Mouse (Mus musculus): ENCODE results near the gene Bloc1s5.

- TF ChIP-seq MAX (IDR thresholded peaks at IDR 0.05; ENCODE audit: low read depth) (no peak), CEBPB (IDR thresholded peaks at IDR 0.05; ENCODE audit: insufficient read depth, poor library complexity, severe bottlenecking) (no peak), USF1 (IDR thresholded peaks at IDR 0.05; ENCODE audit: low read depth) (no peak), MYOD1 (IDR thresholded peaks at IDR 0.05; ENCODE audit: control insufficient read depth in 1 of 3, insufficient read length in 2 of 3, low read depth in 2 of 3) (no peak)
Measured at GRCm38 (mm10) chr13:38580601-38581457, 54.1 kb downstream of the Bloc1s5 start.

Measured in myocyte (in vitro differentiated cells).